Comparison of ENCODE assay signal across 8 mouse cellular contexts in genomic region chrX:75096163-75096770, GRCm38 (mm10). TPM values are rescaled to one million over a fixed set of nuclear protein-coding genes. Genes with fewer than 3 reads are reported as not detected.
DNase-seq lines count a peak whose midpoint lies in the region; ATAC-seq and TF ChIP-seq lines count a peak whose summit lies in the region.

No protein-coding gene starts in this region.

- TF ChIP-seq CTCF in bone marrow macrophage, adult 2 months (IDR thresholded peaks at IDR 0.05; ENCODE audit: low read depth, low read length) = no peak

- H3K4me3 ChIP-seq in bone marrow macrophage, adult 2 months (ENCODE audit: insufficient read depth, low read length) = peak overlapping the region; percentile 76
- peak overlapping the region; percentile 65 for H3K4me3 ChIP-seq in heart, embryonic 13.5 days
- peak overlapping the region; percentile 53 for H3K4me3 ChIP-seq in limb, embryonic 12.5 days (replicated peaks)
- H3K4me3 ChIP-seq in neural tube, embryonic 12.5 days = peak overlapping the region; percentile 48

- H3K27ac ChIP-seq in bone marrow macrophage, adult 2 months (ENCODE audit: insufficient read depth, low read depth, low read length) = peak overlapping the region; percentile 51
- H3K27ac ChIP-seq in heart, embryonic 13.5 days (replicated peaks) = peak overlapping the region; percentile 71
- H3K27ac ChIP-seq in limb, embryonic 12.5 days = peak overlapping the region; percentile 79
- H3K27ac ChIP-seq in neural tube, embryonic 12.5 days = no peak overlapping the region

- H3K4me1 ChIP-seq in bone marrow macrophage, adult 2 months (ENCODE audit: control insufficient read depth, insufficient read depth, low read length) = peaks cover 9% of the 10 kb centered on the region
- peaks cover 9% of the 10 kb centered on the region for H3K4me1 ChIP-seq in heart, embryonic 13.5 days
- no peaks in the 10 kb centered on the region for H3K4me1 ChIP-seq in limb, embryonic 12.5 days (replicated peaks)
- H3K4me1 ChIP-seq in neural tube, embryonic 12.5 days = no peaks in the 10 kb centered on the region

- peak; percentile 1 for DNase-seq in ovary, postnatal 14 days (ENCODE audit: low spot score)
- DNase-seq in ovary, adult 18-20 months (ENCODE audit: low spot score) = no peak
- DNase-seq in frontal cortex, postnatal 14 days (ENCODE audit: low spot score in 2 of 2) = no peak
- no peak for DNase-seq in left cerebral cortex, adult 8-10 months (ENCODE audit: low spot score in 2 of 2)

- no peaks in the 10 kb centered on the region for H3K27me3 ChIP-seq in heart, embryonic 13.5 days (replicated peaks)
- no peaks in the 10 kb centered on the region for H3K27me3 ChIP-seq in limb, embryonic 12.5 days
- H3K27me3 ChIP-seq in neural tube, embryonic 12.5 days (replicated peaks) = no peaks in the 10 kb centered on the region

- 0 out of 2 replicates have a peak, but pooled peaks have one; percentile 11 for ATAC-seq in heart, embryonic 13.5 days (ENCODE audit: extremely low read depth, insufficient number of reproducible peaks, low FRiP score, low TSS enrichment)
- no peak for ATAC-seq in limb, embryonic 12.5 days (ENCODE audit: insufficient number of reproducible peaks, insufficient read depth, low FRiP score, low TSS enrichment, low read depth)
- peak; percentile 22 for ATAC-seq in neural tube, embryonic 12.5 days (ENCODE audit: low FRiP score, low read depth)

- peak overlapping the region; percentile 79 for H3K9ac ChIP-seq in heart, embryonic 13.5 days
- H3K9ac ChIP-seq in limb, embryonic 12.5 days (replicated peaks) = peak overlapping the region; percentile 65
- peak overlapping the region; percentile 56 for H3K9ac ChIP-seq in neural tube, embryonic 12.5 days

- TF ChIP-seq POLR2A in bone marrow macrophage, adult 2 months (IDR thresholded peaks at IDR 0.05; ENCODE audit: borderline replicate concordance, low read depth, low read length) = no peak

- peaks cover 29% of the 10 kb centered on the region for H3K36me3 ChIP-seq in heart, embryonic 13.5 days
- peaks cover 21% of the 10 kb centered on the region for H3K36me3 ChIP-seq in limb, embryonic 12.5 days
- peaks cover 4% of the 10 kb centered on the region; the same call in 1 of the 2 replicates for H3K36me3 ChIP-seq in neural tube, embryonic 12.5 days

- no peaks in the 10 kb centered on the region for H3K9me3 ChIP-seq in heart, embryonic 13.5 days
- no peaks in the 10 kb centered on the region for H3K9me3 ChIP-seq in limb, embryonic 12.5 days
- H3K9me3 ChIP-seq in neural tube, embryonic 12.5 days = no peaks in the 10 kb centered on the region

- H3K4me2 ChIP-seq in heart, embryonic 13.5 days = peak overlapping the region; percentile 74
- H3K4me2 ChIP-seq in limb, embryonic 12.5 days = peak overlapping the region; percentile 53
- peak overlapping the region; percentile 58 for H3K4me2 ChIP-seq in neural tube, embryonic 12.5 days (replicated peaks)

- 12% methylated on average over 23 of the region's 23 CpGs for WGBS in heart, embryonic 13.5 days
- 21% methylated on average over 23 of the region's 23 CpGs for WGBS in limb, embryonic 12.5 days
- WGBS in neural tube, embryonic 12.5 days = 17% methylated on average over 23 of the region's 23 CpGs

RNA-seq across cellular contexts. Expression of gene Dkc1, which starts 0.6 kb away (rescaled TPM):
- polyA plus RNA-seq in bone marrow macrophage, adult 2 months (2012; ENCODE audit: insufficient read depth, insufficient read length, missing spikeins) = 7.8 and 10.6 TPM in 2 replicates
- polyA plus RNA-seq in heart, embryonic 13.5 days (2015; fragmentation: Nextera tagmentation; extraction: Ambion mirVana) = 76.1 and 82.0 TPM in 2 replicates
- 148 and 153 TPM in 2 replicates for polyA plus RNA-seq in limb, embryonic 12.5 days (2016; fragmentation: Nextera tagmentation; extraction: Ambion mirVana)
- 85.5 and 85.6 TPM in 2 replicates for polyA plus RNA-seq in neural tube, embryonic 12.5 days (2016; fragmentation: Nextera tagmentation; extraction: Ambion mirVana)
- total RNA-seq in left cerebral cortex, adult 8-10 months (2022) = 10 to 100 TPM; 31.7 to 54.2 (median 38.0) TPM

RNA-seq across cellular contexts. Expression of gene Gab3, which starts 11.0 kb away (rescaled TPM):
- 16.3 and 18.2 TPM in 2 replicates for polyA plus RNA-seq in bone marrow macrophage, adult 2 months (2012; ENCODE audit: insufficient read depth, insufficient read length, missing spikeins)
- polyA plus RNA-seq in heart, embryonic 13.5 days (2015; fragmentation: Nextera tagmentation; extraction: Ambion mirVana) = 2.4 and 3.4 TPM in 2 replicates
- polyA plus RNA-seq in limb, embryonic 12.5 days (2016; fragmentation: Nextera tagmentation; extraction: Ambion mirVana) = 1.0 and 1.1 TPM in 2 replicates
- polyA plus RNA-seq in neural tube, embryonic 12.5 days (2016; fragmentation: Nextera tagmentation; extraction: Ambion mirVana) = 0.92 and 1.4 TPM in 2 replicates
- 1 to 10 TPM; 1.8 to 4.1 (median 2.6) TPM for total RNA-seq in left cerebral cortex, adult 8-10 months (2022)

RNA-seq across cellular contexts. Expression of gene Mpp1, which starts 34.5 kb away (rescaled TPM):
- 321 and 354 TPM in 2 replicates for polyA plus RNA-seq in bone marrow macrophage, adult 2 months (2012; ENCODE audit: insufficient read depth, insufficient read length, missing spikeins)
- 35.6 and 38.9 TPM in 2 replicates for polyA plus RNA-seq in heart, embryonic 13.5 days (2015; fragmentation: Nextera tagmentation; extraction: Ambion mirVana)
- 33.2 and 38.9 TPM in 2 replicates for polyA plus RNA-seq in limb, embryonic 12.5 days (2016; fragmentation: Nextera tagmentation; extraction: Ambion mirVana)
- 23.7 and 26.1 TPM in 2 replicates for polyA plus RNA-seq in neural tube, embryonic 12.5 days (2016; fragmentation: Nextera tagmentation; extraction: Ambion mirVana)
- total RNA-seq in left cerebral cortex, adult 8-10 months (2022) = 10 to 100 TPM; 37.3 to 40.7 (median 39.5) TPM
